In the genomic region with DNA sequence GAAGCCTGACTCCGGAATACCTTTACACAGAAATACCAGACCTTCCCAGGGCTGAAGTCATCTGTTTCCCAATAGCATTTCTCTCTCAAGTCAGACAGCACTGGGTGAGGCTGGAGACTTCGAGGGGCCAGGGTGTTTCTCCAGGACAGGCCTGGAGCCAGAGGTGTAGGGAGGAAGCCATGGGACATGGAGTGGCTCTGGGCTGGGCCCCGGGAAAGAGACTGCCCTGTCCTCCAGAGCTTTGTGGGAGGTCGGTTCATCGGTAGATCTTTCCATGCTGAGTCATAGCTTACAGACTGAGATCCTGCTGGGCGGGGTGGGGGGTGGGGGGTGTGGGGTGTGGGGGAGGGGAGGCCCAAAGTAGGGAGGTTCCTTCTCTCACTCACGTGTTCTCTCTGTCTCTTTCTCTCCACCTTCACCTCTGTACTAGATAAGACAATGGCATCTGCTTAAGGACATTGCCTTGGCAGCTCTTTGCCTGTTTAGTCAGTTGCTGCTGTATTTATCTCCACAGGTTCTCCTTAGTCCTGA, we compare ENCODE assay signal across 8 mouse cellular contexts. TPM values are rescaled to one million over a fixed set of nuclear protein-coding genes. Genes with fewer than 3 reads are reported as not detected.
DNase-seq lines count a peak whose midpoint lies in the region; ATAC-seq lines count a peak whose summit lies in the region.

No protein-coding gene starts in this region.

- H3K36me3 ChIP-seq in intestine, embryonic 16.5 days (ENCODE audit: control insufficient read depth, insufficient read depth, low read length): no peaks in the 10 kb centered on the region
- H3K36me3 ChIP-seq in neural tube, embryonic 15.5 days: no peaks in the 10 kb centered on the region

- H3K4me1 ChIP-seq in intestine, embryonic 16.5 days (ENCODE audit: control insufficient read depth, insufficient read depth, low read length): peaks cover 14% of the 10 kb centered on the region
- peaks cover 7% of the 10 kb centered on the region; the same call in 1 of the 2 replicates for H3K4me1 ChIP-seq in neural tube, embryonic 15.5 days

- H3K9me3 ChIP-seq in intestine, embryonic 16.5 days (ENCODE audit: control insufficient read depth, low read length): no peaks in the 10 kb centered on the region
- no peaks in the 10 kb centered on the region for H3K9me3 ChIP-seq in neural tube, embryonic 15.5 days (replicated peaks)

- peak; percentile 75 for ATAC-seq in common myeloid progenitor, adult 5-6 weeks (replicated peaks; ENCODE audit: low read depth, poor library complexity, severe bottlenecking)
- ATAC-seq in intestine, embryonic 16.5 days: peak; percentile 62
- no peak for ATAC-seq in neural tube, embryonic 15.5 days (ENCODE audit: low FRiP score)

- peak; percentile 23 for DNase-seq in kidney, adult 11 months
- DNase-seq in kidney, adult 18-20 months: no peak
- DNase-seq in thymus, postnatal 10 days (ENCODE audit: low spot score in 2 of 2): no peak
- DNase-seq in embryo, embryonic 11 days: no peak
- DNase-seq in frontal cortex, postnatal 14 days (ENCODE audit: low spot score in 2 of 2): no peak

- no peak overlapping the region for H3K9ac ChIP-seq in intestine, embryonic 16.5 days (ENCODE audit: low read depth, low read length)
- H3K9ac ChIP-seq in neural tube, embryonic 15.5 days (replicated peaks): no peak overlapping the region

- 0 out of 2 replicates have a peak overlapping the region, but pooled peaks have one; percentile 12 for H3K27ac ChIP-seq in intestine, embryonic 16.5 days (ENCODE audit: low read length)
- H3K27ac ChIP-seq in neural tube, embryonic 15.5 days (replicated peaks): no peak overlapping the region

- no peak overlapping the region for H3K4me2 ChIP-seq in intestine, embryonic 16.5 days (ENCODE audit: low read depth, low read length)
- 0 out of 2 replicates have a peak overlapping the region, but pooled peaks have one; percentile 17 for H3K4me2 ChIP-seq in neural tube, embryonic 15.5 days

- H3K4me3 ChIP-seq in intestine, embryonic 16.5 days (ENCODE audit: low read length): no peak overlapping the region
- H3K4me3 ChIP-seq in neural tube, embryonic 15.5 days (replicated peaks): no peak overlapping the region

- 15% methylated on average over 7 of the region's 7 CpGs for WGBS in intestine, embryonic 16.5 days
- WGBS in neural tube, embryonic 15.5 days: 5% methylated on average over 7 of the region's 7 CpGs

- no peaks in the 10 kb centered on the region for H3K27me3 ChIP-seq in intestine, embryonic 16.5 days (replicated peaks; ENCODE audit: control insufficient read depth, insufficient read depth, low read length)
- no peaks in the 10 kb centered on the region for H3K27me3 ChIP-seq in neural tube, embryonic 15.5 days (replicated peaks)

RNA-seq across cellular contexts. Expression of gene Pecam1, which starts 27.5 kb away (rescaled TPM):
- 42.0 and 56.8 TPM in 2 replicates for total RNA-seq in common myeloid progenitor, adult 5-6 weeks (2017)
- polyA plus RNA-seq in intestine, embryonic 16.5 days (2015; fragmentation: Nextera tagmentation; extraction: Ambion mirVana): 48.2 and 48.6 TPM in 2 replicates
- 14.4 and 27.3 TPM in 2 replicates for polyA plus RNA-seq in neural tube, embryonic 15.5 days (2015; fragmentation: Nextera tagmentation; extraction: Ambion mirVana)

RNA-seq across cellular contexts. Expression of gene Milr1, which starts 28.1 kb away (rescaled TPM):
- 54.7 and 67.1 TPM in 2 replicates for total RNA-seq in common myeloid progenitor, adult 5-6 weeks (2017)
- 1.6 and 1.7 TPM in 2 replicates for polyA plus RNA-seq in intestine, embryonic 16.5 days (2015; fragmentation: Nextera tagmentation; extraction: Ambion mirVana)
- polyA plus RNA-seq in neural tube, embryonic 15.5 days (2015; fragmentation: Nextera tagmentation; extraction: Ambion mirVana): 0.46 and 3.5 TPM in 2 replicates

RNA-seq across cellular contexts. Expression of gene Polg2, which starts 56.4 kb away (rescaled TPM):
- 12.6 and 16.8 TPM in 2 replicates for total RNA-seq in common myeloid progenitor, adult 5-6 weeks (2017)
- polyA plus RNA-seq in intestine, embryonic 16.5 days (2015; fragmentation: Nextera tagmentation; extraction: Ambion mirVana): 12.6 and 13.7 TPM in 2 replicates
- 9.1 and 11.5 TPM in 2 replicates for polyA plus RNA-seq in neural tube, embryonic 15.5 days (2015; fragmentation: Nextera tagmentation; extraction: Ambion mirVana)
